Mouse (Mus musculus) kidney, adult 2 months (tissue): ENCODE measurements at regions not wholly inside any gene's neighbourhood (a gene's known extent, or its start where the extent isn't known, plus 50 kb on each side); places are given as distances from the start of the nearest gene placed in this dataset.

ENCODE experiments used
- CTCF ChIP-seq: fragments of 200-500 bp; conservative IDR thresholded peaks from 2 replicates; pipeline ENCODE4 v1.5.1; 2011; ENCODE audit warnings: low read depth, mild to moderate bottlenecking, control low read depth, low read length, moderate library complexity, mixed read lengths; ENCODE audit not compliant: insufficient read depth, insufficient read length
- POLR2A ChIP-seq: fragments of 200-500 bp; IDR thresholded peaks from one replicate; pipeline ENCODE4 v1.6.1; 2011; ENCODE audit warnings: low read depth, low read length, control low read depth

- TF ChIP-seq CTCF = no peak
- no peak for TF ChIP-seq POLR2A
Measured at GRCm38 (mm10) chr4:58647761-58648295, 94.1 kb upstream of the Lpar1 start.
